Mouse (Mus musculus): ENCODE measurements around the gene Urgcp.

Gene Urgcp

DNA sequence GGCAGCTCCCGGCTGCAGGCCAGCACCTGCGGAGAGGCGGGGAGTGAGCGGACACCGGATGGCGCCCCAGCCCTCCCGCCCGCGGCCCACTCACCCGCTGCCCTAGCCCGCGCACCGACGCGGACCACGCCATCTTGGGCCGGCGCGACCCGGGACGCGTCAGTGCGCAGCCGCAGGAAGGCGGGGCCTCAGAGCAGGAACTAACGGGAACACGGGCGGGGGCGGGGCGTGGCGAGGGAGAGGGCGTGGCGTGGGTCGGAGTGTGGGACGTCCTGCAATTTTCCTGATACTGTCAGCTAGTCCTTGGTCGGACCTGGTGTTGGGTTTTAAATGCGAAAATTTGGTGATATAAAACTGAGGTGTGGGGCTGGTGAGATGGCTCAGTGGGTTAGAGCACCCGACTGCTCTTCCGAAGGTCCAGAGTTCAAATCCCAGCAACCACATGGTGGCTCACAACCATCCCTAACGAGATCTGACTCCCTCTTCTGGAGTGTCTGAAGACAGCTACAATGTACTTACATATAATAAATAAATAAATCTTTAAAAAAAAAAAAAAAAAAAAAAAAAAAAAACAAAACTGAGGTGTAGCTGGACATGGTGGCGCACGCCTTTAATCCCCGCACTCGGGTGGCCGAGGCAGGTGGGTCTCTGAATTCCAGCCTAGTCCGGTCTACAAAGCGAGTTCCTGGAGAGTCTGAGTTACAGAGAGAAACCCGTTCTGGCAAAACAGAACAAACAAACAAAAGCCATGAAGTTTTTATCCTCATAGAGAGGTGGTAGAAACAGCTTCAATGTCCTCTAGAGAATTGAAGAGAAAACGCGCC, 54.4 kb downstream of the Urgcp start:
- DNase-seq (ENCODE audit: low spot score) = peak; percentile 84

- peak; percentile 43 for DNase-seq (ENCODE audit: low spot score)
Measured at GRCm38 (mm10) chr11:5706874-5707529, 55.2 kb downstream of the Urgcp start.

DNA sequence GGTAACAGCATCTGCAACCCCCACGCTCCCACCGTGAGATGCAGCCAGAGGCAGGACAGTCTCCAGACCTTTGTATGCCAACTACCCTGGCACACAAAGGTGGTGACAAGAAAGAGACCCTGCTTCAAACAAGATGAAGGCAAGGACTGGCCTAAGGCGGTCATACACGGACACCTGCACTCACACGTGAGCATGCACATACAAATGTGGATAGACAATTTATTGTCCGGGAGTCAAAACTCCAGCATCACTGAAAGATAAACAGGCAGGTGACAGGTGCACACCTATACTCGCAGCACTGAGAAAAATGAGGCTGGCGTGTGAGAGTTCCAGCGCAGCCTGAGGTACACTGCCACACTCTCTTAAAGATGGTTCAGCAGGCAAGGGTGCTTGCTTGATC, 56.2 kb downstream of the Urgcp start:
- no peak for DNase-seq (ENCODE audit: low spot score)

DNA sequence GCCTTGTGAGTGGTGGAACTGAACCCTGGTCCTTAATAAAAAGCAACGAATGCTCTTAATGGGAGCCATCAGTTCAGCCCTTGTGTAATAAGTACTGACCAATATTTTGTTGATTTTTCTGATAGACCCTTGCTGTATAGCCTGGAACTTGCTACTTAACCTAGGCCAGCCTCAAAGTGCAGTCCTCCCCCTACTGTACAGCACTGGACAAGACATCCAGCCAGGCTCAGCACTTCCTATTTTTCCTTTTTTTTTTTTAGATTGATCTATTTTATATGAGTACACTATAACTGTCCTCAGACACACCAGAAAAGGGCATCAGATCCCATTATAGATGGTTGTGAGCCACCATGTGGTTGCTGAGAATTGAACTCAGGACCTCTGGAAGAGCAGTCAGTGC, 58.8 kb downstream of the Urgcp start:
- no peak for DNase-seq (ENCODE audit: low spot score)

GRCm38 (mm10) chr11:5702957-5703332, 59.2 kb downstream of the Urgcp start:
- DNase-seq (ENCODE audit: low spot score) = no peak

DNA sequence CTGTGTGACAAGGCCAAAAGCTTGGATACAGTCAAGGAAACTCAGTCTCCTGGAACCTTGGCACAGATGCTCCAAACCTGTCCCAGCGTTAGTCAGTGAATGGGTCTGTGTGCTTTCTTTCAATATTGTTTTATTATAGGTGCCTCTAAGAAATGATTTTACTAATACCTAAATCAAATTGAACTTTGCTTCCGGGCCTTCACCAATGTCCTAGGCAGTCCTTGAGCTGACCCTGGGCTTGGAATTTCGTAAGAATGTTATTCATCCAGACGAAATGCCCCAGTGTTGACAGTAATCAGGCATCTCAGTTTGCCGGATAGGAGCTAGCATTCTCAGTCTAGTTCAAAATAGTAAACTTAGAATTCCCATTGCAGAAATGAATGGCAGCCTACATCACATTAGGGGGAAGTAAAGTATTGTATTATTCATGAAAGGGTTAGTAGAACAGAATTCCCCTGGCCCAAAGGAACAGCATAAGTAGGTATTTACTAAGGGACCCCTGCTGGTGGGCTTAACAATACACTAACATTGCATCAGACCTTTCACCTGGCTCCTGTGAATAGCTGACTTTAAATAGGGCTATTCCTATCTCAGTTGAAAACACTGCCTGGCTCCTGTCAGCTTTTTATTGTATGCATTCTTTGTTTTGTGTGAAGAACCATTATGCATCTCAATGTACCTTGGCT, 59.8 kb downstream of the Urgcp start:
- no peak for DNase-seq (ENCODE audit: low spot score)

GRCm38 (mm10) chr11:5701821-5702220, 60.4 kb downstream of the Urgcp start:
- DNase-seq (ENCODE audit: low spot score) = no peak

- DNase-seq (ENCODE audit: low spot score) = no peak
Measured at GRCm38 (mm10) chr11:5701300-5701699, 60.9 kb downstream of the Urgcp start.

DNA sequence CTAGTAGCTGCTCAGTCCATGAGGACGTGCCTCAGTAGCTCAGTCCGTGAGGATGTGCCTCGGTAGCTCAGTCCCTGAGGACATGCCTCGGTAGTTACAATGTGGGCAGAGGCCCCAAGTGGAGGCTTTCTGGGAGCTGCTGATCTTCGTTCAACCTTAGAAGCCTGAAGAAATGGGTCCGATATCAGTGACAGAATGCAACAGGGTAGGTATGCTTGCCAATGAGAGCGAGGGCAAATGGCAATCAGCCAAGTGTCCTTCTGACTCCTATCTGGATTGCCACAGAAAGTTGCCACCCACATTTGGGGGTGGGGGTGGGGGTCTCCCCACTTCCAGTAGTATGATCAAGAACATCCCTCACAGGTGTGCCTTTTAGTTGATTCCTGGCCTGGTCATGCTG, 61.4 kb downstream of the Urgcp start:
- no peak for DNase-seq (ENCODE audit: low spot score)

DNA sequence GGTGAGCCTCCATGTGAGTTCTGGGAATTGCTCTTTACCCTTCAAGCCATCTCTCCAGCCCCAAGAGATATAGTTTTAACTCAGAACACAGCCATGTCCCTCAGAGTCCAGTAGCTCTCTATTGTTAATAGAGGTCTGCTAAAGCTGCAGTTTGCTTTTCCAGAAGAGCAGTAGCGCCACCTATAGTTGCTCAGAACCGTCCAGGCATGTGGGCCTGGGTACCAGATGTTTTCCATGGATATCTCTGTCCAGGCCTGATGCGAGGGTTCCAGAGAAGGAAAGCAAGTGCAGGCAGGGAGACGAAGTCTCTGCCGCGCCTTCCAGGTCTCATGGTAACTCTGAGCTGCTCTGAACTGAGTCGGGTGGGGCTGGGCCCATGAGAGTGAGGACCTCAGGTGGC, 70.4 kb downstream of the Urgcp start:
- no peak for DNase-seq (ENCODE audit: low spot score)

- DNase-seq (ENCODE audit: low spot score) = no peak
Measured at GRCm38 (mm10) chr11:5684283-5684682, 77.9 kb downstream of the Urgcp start.

DNA sequence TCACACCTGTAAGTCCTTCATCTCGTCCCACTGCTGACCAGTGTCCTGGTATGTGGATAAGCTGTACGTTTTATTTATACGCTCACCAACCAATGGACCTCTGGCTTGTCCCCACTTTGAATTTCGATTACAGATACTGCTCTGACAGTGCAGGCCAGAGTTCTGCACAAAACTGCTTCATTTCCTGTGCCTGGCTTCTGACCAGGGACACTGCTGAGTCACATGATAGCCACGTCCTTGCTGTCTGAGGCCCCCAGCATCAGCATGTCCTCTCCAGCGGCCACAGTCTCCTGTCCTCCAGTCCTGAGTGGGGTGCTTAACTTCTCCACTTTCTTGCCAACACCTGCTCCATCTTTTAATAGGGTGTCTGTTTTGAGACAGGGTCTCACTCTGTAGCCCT, 79.6 kb downstream of the Urgcp start:
- DNase-seq (ENCODE audit: low spot score) = no peak
